Mouse (Mus musculus) spleen, adult 2 months (tissue): ENCODE measurements around the gene Rerg.

Experiments used
- CTCF ChIP-seq: fragments of 200-500 bp; IDR thresholded peaks from 2 replicates; pipeline ENCODE4 v1.5.1; 2011; ENCODE audit warnings: mild to moderate bottlenecking, inconsistent platforms; ENCODE audit not compliant: insufficient read depth, insufficient read length, insufficient replicate concordance; ENCODE audit errors: extremely low read depth
- POLR2A ChIP-seq: fragments of 200-500 bp; IDR thresholded peaks from 2 replicates; pipeline ENCODE4 v1.6.1; 2011; ENCODE audit warnings: low read depth, low read length, inconsistent platforms

DNA sequence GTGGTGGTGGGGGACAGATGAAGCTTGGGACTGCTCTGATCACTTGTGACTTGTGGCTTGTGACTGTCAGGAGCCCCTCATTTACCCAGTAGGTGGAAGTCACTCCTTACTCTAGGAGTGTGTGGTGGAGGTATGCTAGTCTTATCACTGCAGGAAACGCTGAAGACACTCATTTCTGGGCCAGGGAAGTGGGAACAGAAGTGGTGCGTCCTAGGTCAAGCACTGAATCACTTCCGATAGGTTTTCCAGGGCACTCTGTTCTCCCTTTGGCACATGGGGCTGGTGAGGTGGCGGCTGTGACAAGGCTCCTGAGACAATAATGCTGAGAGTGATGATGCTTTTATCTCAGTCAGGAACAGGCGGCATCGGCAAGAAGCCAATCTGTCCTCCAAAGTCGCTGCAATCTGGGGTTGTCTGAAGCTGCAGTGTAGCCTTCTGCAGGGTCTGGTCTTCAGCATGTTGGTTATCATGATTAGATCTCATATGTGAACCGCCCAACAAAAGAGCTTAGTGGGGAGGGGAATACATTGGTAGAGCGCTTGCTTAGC, 59.0 kb downstream of the Rerg start:
- no peak for TF ChIP-seq POLR2A
- TF ChIP-seq CTCF: no peak
